Mouse (Mus musculus) gastrocnemius, postnatal 10 days (tissue): ENCODE data around the gene Crybg1. TPM values are rescaled to one million over a fixed set of nuclear protein-coding genes. Genes with fewer than 3 reads are reported as not detected.

Source experiments
- total RNA-seq, 2 experiments: library from RNA; stranded (reverse); gene quantifications; 2 replicates each; pipeline ENCODE4 v1.2.3; 2021

Gene Crybg1
- total RNA-seq, 2 experiments from 2014 or later = 2.3 to 2.5 TPM

Other genes with a start within 250 kb of the Crybg1 start
- gene Qrsl1, start 247.1 kb downstream of the Crybg1 start, total RNA-seq = 10 to 100 TPM; 10.2 to 10.4 TPM
- 10 to 100 TPM; 14.8 to 18.7 TPM for gene Rtn4ip1, start 247.0 kb downstream of the Crybg1 start, total RNA-seq
- 10 to 100 TPM; 10.7 to 13.6 TPM for gene Atg5, start 119.5 kb upstream of the Crybg1 start, total RNA-seq